Mouse (Mus musculus): ENCODE measurements around the gene Lrrc4. TPM values are rescaled to one million over a fixed set of nuclear protein-coding genes. Genes with fewer than 3 reads are reported as not detected.

The Lrrc4 gene
- polyA plus RNA-seq, 1 experiment from 2014 or later, result 5.9 TPM

- WGBS, result 91% methylated on average over 3 of the region's 3 CpGs
Observed at GRCm38 (mm10) chr6:28866206-28866605, 34.7 kb upstream of the Lrrc4 start.

GRCm38 (mm10) chr6:28865112-28865511 lies 33.6 kb upstream of the Lrrc4 start:
- peaks cover 6% of the 10 kb centered on the region; the same call in 1 of the 2 replicates for H3K27me3 ChIP-seq
- 0 out of 2 replicates have a peak overlapping the region, but pooled peaks have one; percentile 27 for H3K4me2 ChIP-seq
- peak overlapping the region; percentile 28; the same call in 1 of the 2 replicates for H3K9ac ChIP-seq
- H3K4me1 ChIP-seq (replicated peaks), result peaks cover 54% of the 10 kb centered on the region
- no peak overlapping the region for H3K4me3 ChIP-seq
- peak; percentile 85 for ATAC-seq (ENCODE audit: low read depth)
- H3K27ac ChIP-seq (replicated peaks), result peak overlapping the region; percentile 86
- H3K9me3 ChIP-seq, result no peaks in the 10 kb centered on the region
- H3K36me3 ChIP-seq, result no peaks in the 10 kb centered on the region
- WGBS, result 25% methylated on average over 10 of the region's 10 CpGs

More at GRCm38 (mm10) chr6:28866206-28866605, 34.7 kb upstream of the Lrrc4 start:
- H3K4me2 ChIP-seq, result no peak overlapping the region
- no peaks in the 10 kb centered on the region for H3K36me3 ChIP-seq
- no peak for ATAC-seq (ENCODE audit: low read depth)
- H3K9ac ChIP-seq, result no peak overlapping the region
- H3K4me1 ChIP-seq (replicated peaks), result peaks cover 43% of the 10 kb centered on the region
- H3K27me3 ChIP-seq, result peaks cover 6% of the 10 kb centered on the region; the same call in 1 of the 2 replicates
- H3K9me3 ChIP-seq, result no peaks in the 10 kb centered on the region; the same call in 1 of the 2 replicates
- H3K4me3 ChIP-seq, result no peak overlapping the region
- H3K27ac ChIP-seq (replicated peaks), result no peak overlapping the region

GRCm38 (mm10) chr6:28864684-28865083 lies 33.1 kb upstream of the Lrrc4 start:
- peak overlapping the region; percentile 86 for H3K27ac ChIP-seq (replicated peaks)
- H3K4me2 ChIP-seq, result 0 out of 2 replicates have a peak overlapping the region, but pooled peaks have one; percentile 27
- H3K9ac ChIP-seq, result peak overlapping the region; percentile 28; the same call in 1 of the 2 replicates
- H3K4me3 ChIP-seq, result no peak overlapping the region
- ATAC-seq (ENCODE audit: low read depth), result peak; percentile 78
- H3K4me1 ChIP-seq (replicated peaks), result peaks cover 57% of the 10 kb centered on the region
- H3K36me3 ChIP-seq, result no peaks in the 10 kb centered on the region
- no peaks in the 10 kb centered on the region for H3K9me3 ChIP-seq
- 12% methylated on average over 5 of the region's 5 CpGs for WGBS
- peaks cover 6% of the 10 kb centered on the region; the same call in 1 of the 2 replicates for H3K27me3 ChIP-seq

- H3K27ac ChIP-seq (replicated peaks), result no peak overlapping the region
- no peaks in the 10 kb centered on the region for H3K36me3 ChIP-seq
- no peak overlapping the region for H3K4me2 ChIP-seq
- H3K4me1 ChIP-seq (replicated peaks), result peaks cover 53% of the 10 kb centered on the region
- H3K9me3 ChIP-seq, result no peaks in the 10 kb centered on the region
- no peak overlapping the region for H3K9ac ChIP-seq
- WGBS, result 75% methylated on average over 8 of the region's 8 CpGs
- no peak for ATAC-seq (ENCODE audit: low read depth)
- H3K27me3 ChIP-seq, result peaks cover 6% of the 10 kb centered on the region; the same call in 1 of the 2 replicates
- no peak overlapping the region for H3K4me3 ChIP-seq
Observed at GRCm38 (mm10) chr6:28862304-28862703, 30.8 kb upstream of the Lrrc4 start.

- 14% methylated on average over 2 of the region's 2 CpGs for WGBS
- H3K36me3 ChIP-seq, result no peaks in the 10 kb centered on the region
- no peak overlapping the region for H3K4me2 ChIP-seq
- H3K4me1 ChIP-seq (replicated peaks), result peaks cover 52% of the 10 kb centered on the region
- ATAC-seq (ENCODE audit: low read depth), result no peak
- H3K27me3 ChIP-seq, result no peaks in the 10 kb centered on the region; the same call in 1 of the 2 replicates
- no peak overlapping the region for H3K9ac ChIP-seq
- no peak overlapping the region for H3K4me3 ChIP-seq
- no peak overlapping the region for H3K27ac ChIP-seq (replicated peaks)
- no peaks in the 10 kb centered on the region for H3K9me3 ChIP-seq
Observed at GRCm38 (mm10) chr6:28860922-28861321, 29.4 kb upstream of the Lrrc4 start.

- H3K36me3 ChIP-seq, result no peaks in the 10 kb centered on the region
- H3K4me1 ChIP-seq (replicated peaks), result peaks cover 50% of the 10 kb centered on the region
- 22% methylated on average over 2 of the region's 2 CpGs for WGBS
- no peak overlapping the region for H3K27ac ChIP-seq (replicated peaks)
- no peak overlapping the region for H3K4me3 ChIP-seq
- no peak for ATAC-seq (ENCODE audit: low read depth)
- H3K27me3 ChIP-seq, result no peaks in the 10 kb centered on the region; the same call in 1 of the 2 replicates
- no peaks in the 10 kb centered on the region for H3K9me3 ChIP-seq
- H3K4me2 ChIP-seq, result no peak overlapping the region
- no peak overlapping the region for H3K9ac ChIP-seq
Observed at GRCm38 (mm10) chr6:28860450-28860849, 28.9 kb upstream of the Lrrc4 start.

- Histone ChIP-seq H3K4me3 (no peak overlapping the region), H3K4me1 (replicated peaks) (peaks cover 50% of the 10 kb centered on the region), H3K9ac (no peak overlapping the region), H3K27me3 (no peaks in the 10 kb centered on the region; the same call in 1 of the 2 replicates), H3K9me3 (no peaks in the 10 kb centered on the region), H3K4me2 (no peak overlapping the region), H3K27ac (replicated peaks) (no peak overlapping the region), H3K36me3 (no peaks in the 10 kb centered on the region)
- 94% methylated on average over 2 of the region's 2 CpGs for WGBS
- ATAC-seq (ENCODE audit: low read depth), result no peak
Observed at GRCm38 (mm10) chr6:28859094-28859493, 27.5 kb upstream of the Lrrc4 start.

- no peaks in the 10 kb centered on the region for H3K36me3 ChIP-seq
- 70% methylated on average over 2 of the region's 2 CpGs for WGBS
- H3K27me3 ChIP-seq, result no peaks in the 10 kb centered on the region; the same call in 1 of the 2 replicates
- H3K9ac ChIP-seq, result no peak overlapping the region
- no peaks in the 10 kb centered on the region for H3K9me3 ChIP-seq
- no peak overlapping the region for H3K4me3 ChIP-seq
- no peak overlapping the region for H3K4me2 ChIP-seq
- no peak overlapping the region for H3K27ac ChIP-seq (replicated peaks)
- H3K4me1 ChIP-seq (replicated peaks), result peaks cover 64% of the 10 kb centered on the region
- no peak for ATAC-seq (ENCODE audit: low read depth)
Observed at GRCm38 (mm10) chr6:28857198-28858180, 25.9 kb upstream of the Lrrc4 start.

- ATAC-seq (ENCODE audit: low read depth), result no peak
- H3K27me3 ChIP-seq, result no peaks in the 10 kb centered on the region; the same call in 1 of the 2 replicates
- H3K9ac ChIP-seq, result no peak overlapping the region
- H3K36me3 ChIP-seq, result no peaks in the 10 kb centered on the region
- H3K27ac ChIP-seq (replicated peaks), result no peak overlapping the region
- H3K9me3 ChIP-seq, result no peaks in the 10 kb centered on the region
- no peak overlapping the region for H3K4me2 ChIP-seq
- WGBS, result 89% methylated on average over 4 of the region's 4 CpGs
- peaks cover 68% of the 10 kb centered on the region for H3K4me1 ChIP-seq (replicated peaks)
- no peak overlapping the region for H3K4me3 ChIP-seq
Observed at GRCm38 (mm10) chr6:28856789-28857188, 25.2 kb upstream of the Lrrc4 start.

GRCm38 (mm10) chr6:28855442-28855841 lies 23.9 kb upstream of the Lrrc4 start:
- Histone ChIP-seq H3K4me1 (replicated peaks) (peaks cover 69% of the 10 kb centered on the region), H3K4me3 (no peak overlapping the region), H3K27me3 (no peaks in the 10 kb centered on the region; the same call in 1 of the 2 replicates), H3K4me2 (no peak overlapping the region), H3K27ac (replicated peaks) (no peak overlapping the region), H3K9ac (no peak overlapping the region), H3K36me3 (no peaks in the 10 kb centered on the region), H3K9me3 (no peaks in the 10 kb centered on the region)
- WGBS, result 10% methylated on average over 3 of the region's 3 CpGs
- no peak for ATAC-seq (ENCODE audit: low read depth)

GRCm38 (mm10) chr6:28854598-28854997 lies 23.1 kb upstream of the Lrrc4 start:
- ATAC-seq (ENCODE audit: low read depth), result peak; percentile 60
- Histone ChIP-seq H3K4me2 (no peak overlapping the region), H3K36me3 (no peaks in the 10 kb centered on the region), H3K4me1 (replicated peaks) (peaks cover 69% of the 10 kb centered on the region), H3K9ac (no peak overlapping the region), H3K27me3 (no peaks in the 10 kb centered on the region; the same call in 1 of the 2 replicates), H3K27ac (replicated peaks) (peak overlapping the region; percentile 67; the same call in 1 of the 2 replicates), H3K4me3 (no peak overlapping the region), H3K9me3 (no peaks in the 10 kb centered on the region)
- WGBS, result 12% methylated on average over 8 of the region's 8 CpGs

- peak; percentile 18; the same call in 1 of the 2 replicates for ATAC-seq (ENCODE audit: low read depth)
- H3K4me1 ChIP-seq (replicated peaks), result peaks cover 79% of the 10 kb centered on the region
- H3K9me3 ChIP-seq, result no peaks in the 10 kb centered on the region
- H3K27ac ChIP-seq (replicated peaks), result peak overlapping the region; percentile 67
- no peaks in the 10 kb centered on the region for H3K27me3 ChIP-seq
- H3K36me3 ChIP-seq, result no peaks in the 10 kb centered on the region
- WGBS, result 11% methylated on average over 2 of the region's 2 CpGs
- H3K9ac ChIP-seq, result peak overlapping the region; percentile 41; the same call in 1 of the 2 replicates
- no peak overlapping the region for H3K4me2 ChIP-seq
- no peak overlapping the region for H3K4me3 ChIP-seq
Observed at GRCm38 (mm10) chr6:28853654-28854053, 22.1 kb upstream of the Lrrc4 start.
